Mouse (Mus musculus): ENCODE measurements around the gene Prune1.

DNA sequence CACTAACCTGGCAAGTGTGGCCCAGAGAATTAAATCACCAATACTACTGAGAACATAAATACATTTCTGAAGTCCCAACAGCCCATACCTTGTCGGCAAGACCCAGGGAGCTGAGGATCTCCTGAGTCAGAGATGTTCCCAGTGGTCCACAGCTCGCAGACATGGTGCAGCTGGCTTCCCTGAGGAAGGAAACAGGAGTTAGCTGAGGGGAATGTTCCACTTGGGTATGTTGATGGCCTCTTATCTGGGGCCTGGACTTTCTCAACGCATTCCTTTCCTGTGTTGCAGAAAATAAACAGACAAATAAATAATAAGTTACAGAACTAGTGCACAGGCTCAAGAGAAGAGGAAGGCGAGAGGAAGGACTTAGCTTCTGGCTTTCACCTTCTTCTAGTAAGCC is 24.4 kb upstream of the Prune1 start:
- no peak for TF ChIP-seq CTCF (conservative IDR thresholded peaks at IDR 0.05; ENCODE audit: low read length)
- TF ChIP-seq NANOG (IDR thresholded peaks at IDR 0.05; ENCODE audit: borderline replicate concordance, low read length) = no peak

Data from E14TG2a.4 (cell line).